In the genomic region with DNA sequence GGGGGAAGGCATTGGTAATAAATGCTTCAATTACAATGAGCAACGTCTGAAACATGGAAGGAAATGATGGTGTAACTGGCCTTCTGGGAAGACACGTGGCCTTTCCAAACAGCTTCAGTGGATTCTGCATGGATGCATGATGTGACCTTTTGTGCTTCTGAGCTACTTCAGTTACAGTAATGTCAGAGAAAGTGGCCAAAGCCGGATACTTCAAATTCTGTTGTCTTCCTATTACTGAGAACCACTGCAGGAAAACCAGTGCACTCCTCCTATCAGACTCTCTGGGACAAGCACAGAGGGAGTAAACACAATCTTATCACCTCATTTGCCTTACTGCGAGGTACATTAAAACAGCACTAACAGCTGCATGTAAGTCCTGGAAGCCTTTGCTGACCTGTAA, we compare ENCODE assay signal across 21 mouse cellular contexts.
"Had no signal": no experiment of that assay in that cellular context is flagged by ENCODE, and none has a peak within 500 bp of the region (broad histone marks: within the 10 kb centered on the region; RNA-seq: fewer than 3 reads in every experiment).

No protein-coding gene starts in this region.

- H3K4me2 ChIP-seq: heart, embryonic 12.5 days; hindbrain, embryonic 13.5 days; hindbrain, embryonic 15.5 days; kidney, embryonic 15.5 days; limb, embryonic 13.5 days; limb, embryonic 15.5 days; liver, embryonic 13.5 days; liver, embryonic 15.5 days had no signal

- H3K27me3 ChIP-seq: heart, embryonic 12.5 days; hindbrain, embryonic 13.5 days; hindbrain, embryonic 15.5 days; kidney, embryonic 15.5 days; limb, embryonic 13.5 days; limb, embryonic 15.5 days; liver, embryonic 13.5 days; liver, embryonic 15.5 days had no signal

- ATAC-seq: forebrain, postnatal 0 days; hindbrain, postnatal 0 days; intestine, embryonic 16.5 days had no signal

- H3K4me1 ChIP-seq: heart, embryonic 10.5 days; hindbrain, embryonic 13.5 days; hindbrain, embryonic 15.5 days; limb, embryonic 13.5 days; limb, embryonic 15.5 days; liver, embryonic 13.5 days; liver, embryonic 15.5 days had no signal

- H3K4me3 ChIP-seq: heart, embryonic 10.5 days; heart, embryonic 12.5 days; hindbrain, embryonic 13.5 days; hindbrain, embryonic 15.5 days; kidney, embryonic 15.5 days; limb, embryonic 13.5 days; limb, embryonic 15.5 days; liver, embryonic 13.5 days; liver, embryonic 15.5 days had no signal

- H3K36me3 ChIP-seq: heart, embryonic 10.5 days; heart, embryonic 12.5 days; hindbrain, embryonic 13.5 days; hindbrain, embryonic 15.5 days; kidney, embryonic 15.5 days; limb, embryonic 13.5 days; limb, embryonic 15.5 days; liver, embryonic 13.5 days; liver, embryonic 15.5 days had no signal

- H3K9me3 ChIP-seq: heart, embryonic 10.5 days; heart, embryonic 12.5 days; hindbrain, embryonic 13.5 days; hindbrain, embryonic 15.5 days; kidney, embryonic 15.5 days; limb, embryonic 13.5 days; limb, embryonic 15.5 days; liver, embryonic 13.5 days; liver, embryonic 15.5 days had no signal

- H3K9ac ChIP-seq: forebrain, postnatal 0 days; heart, embryonic 12.5 days; hindbrain, embryonic 13.5 days; hindbrain, embryonic 15.5 days; kidney, embryonic 15.5 days; limb, embryonic 13.5 days; limb, embryonic 15.5 days; liver, embryonic 13.5 days; liver, embryonic 15.5 days had no signal

- H3K27ac ChIP-seq: heart, embryonic 10.5 days; hindbrain, embryonic 13.5 days; hindbrain, embryonic 15.5 days; hindbrain, postnatal 0 days; kidney, embryonic 15.5 days; limb, embryonic 13.5 days; limb, embryonic 15.5 days; liver, embryonic 13.5 days; liver, embryonic 15.5 days had no signal

- DNase-seq: forebrain, postnatal 0 days; gastrocnemius, postnatal 25 days; heart, adult 18-20 months; heart, postnatal 10 days; kidney, adult 11 months; kidney, adult 8-10 months; kidney, postnatal 10 days; layer of hippocampus, adult 9-11 months; layer of hippocampus, postnatal 36 days; left cerebral cortex, postnatal 4 days; liver, embryonic 13.5 days had no signal
